Mouse (Mus musculus) right cerebral cortex, postnatal 4 days (tissue): ENCODE results near the gene Dhx33.

Experiments
- DNase-seq: peaks from one replicate; pipeline ENCODE4 v3.0.0-alpha.2; 2022

Dhx33 gene

DNA sequence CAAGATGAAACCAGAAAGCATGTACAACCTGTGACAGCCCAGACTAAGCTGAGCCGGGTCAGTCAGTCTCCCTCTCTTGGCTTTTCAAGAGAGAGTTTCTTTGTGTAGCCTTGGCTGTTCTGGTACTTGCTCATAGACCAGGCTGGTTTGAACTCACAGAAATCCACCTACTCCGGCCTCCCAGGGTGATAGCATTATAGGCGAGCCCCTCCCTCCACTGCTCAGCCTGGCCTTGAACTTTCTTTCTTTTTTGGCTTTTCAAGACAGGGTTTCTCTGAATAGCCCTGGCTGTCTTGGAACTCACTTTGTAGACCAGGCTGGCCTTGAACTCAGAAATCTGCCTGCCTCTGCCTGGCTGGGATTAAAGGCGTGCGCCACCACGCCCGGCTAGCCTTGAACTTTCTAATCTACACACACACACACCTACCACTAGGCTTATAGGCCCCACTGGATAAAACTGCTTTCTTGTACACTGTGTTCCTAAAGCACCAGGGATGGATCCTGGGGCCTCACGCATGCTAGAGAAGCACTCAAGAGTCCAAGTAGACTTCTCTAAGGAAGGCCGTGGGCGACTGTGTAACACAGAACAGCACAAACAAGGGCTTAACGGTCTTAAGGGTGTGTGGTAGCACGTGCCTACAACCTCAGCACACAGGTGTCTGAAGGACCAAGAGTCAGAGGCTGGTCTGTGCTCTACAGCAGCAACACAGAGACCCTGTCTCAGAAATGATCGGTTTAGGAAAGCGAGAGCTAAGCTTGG, 23.3 kb downstream of the Dhx33 start:
- no peak for DNase-seq

- no peak for DNase-seq
These were observed 24.0 kb downstream of the Dhx33 start for GRCm38 (mm10) chr11:70980232-70980631.

DNA sequence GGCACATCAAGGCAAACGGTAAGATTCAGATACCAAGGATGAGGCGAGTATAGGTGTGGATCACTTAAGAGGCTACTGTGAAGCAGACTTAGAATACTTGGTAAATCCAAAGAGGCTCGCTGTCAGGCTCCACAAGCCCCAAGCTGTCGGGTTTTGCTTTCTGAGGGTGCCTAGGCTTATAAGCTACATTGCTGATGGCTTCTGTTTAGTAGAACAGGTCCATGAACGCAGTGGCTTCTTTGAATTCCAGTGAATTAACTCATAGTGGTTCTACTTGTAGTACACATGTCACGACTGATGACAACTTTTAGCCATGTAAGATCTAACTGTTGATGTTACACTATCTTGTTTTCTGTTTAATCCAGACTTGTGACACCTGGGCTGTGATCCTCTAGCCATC, 26.9 kb downstream of the Dhx33 start:
- DNase-seq: no peak

GRCm38 (mm10) chr11:70975193-70975592, 29.0 kb downstream of the Dhx33 start:
- no peak for DNase-seq

DNA sequence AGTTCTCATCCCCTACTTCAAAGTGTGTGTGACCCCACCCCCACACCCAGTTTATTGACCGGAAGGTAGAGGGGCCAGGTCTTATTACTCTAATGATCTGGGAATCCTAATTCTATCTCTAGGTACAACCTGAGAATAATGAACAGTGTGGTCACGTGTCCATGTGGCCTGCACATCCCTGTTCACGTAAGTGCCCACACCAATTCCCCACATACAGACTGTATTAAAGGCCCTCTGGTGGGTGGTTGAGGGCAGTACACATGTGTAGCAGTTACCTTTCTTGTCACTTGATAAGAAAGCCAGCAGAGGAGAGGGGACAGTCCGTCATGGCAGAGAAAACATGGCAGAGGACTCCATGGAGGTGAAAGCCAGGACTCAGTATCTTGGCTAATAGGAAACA, 30.3 kb downstream of the Dhx33 start:
- no peak for DNase-seq

DNA sequence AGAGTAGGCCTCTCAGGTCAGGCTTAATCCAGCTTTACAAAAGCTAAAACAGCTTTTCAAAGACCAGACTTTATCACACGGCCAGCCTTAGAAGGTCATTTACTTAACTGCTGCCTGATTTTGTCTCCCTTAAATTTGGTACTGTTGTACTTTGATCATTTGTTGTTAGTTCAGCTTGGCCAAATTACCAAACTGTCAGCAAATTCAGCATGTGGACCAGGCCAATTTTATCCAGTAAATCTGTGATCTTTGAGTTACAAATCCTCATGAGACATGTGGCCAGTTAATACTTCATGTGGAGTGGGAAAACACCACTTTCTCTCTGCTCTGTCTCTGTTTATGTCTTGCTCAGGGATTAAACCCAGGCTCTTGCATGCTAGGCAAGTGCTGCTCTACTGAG, 31.7 kb downstream of the Dhx33 start:
- DNase-seq: no peak

- DNase-seq: no peak
These were observed 33.4 kb downstream of the Dhx33 start for GRCm38 (mm10) chr11:70970560-70971540.

DNA sequence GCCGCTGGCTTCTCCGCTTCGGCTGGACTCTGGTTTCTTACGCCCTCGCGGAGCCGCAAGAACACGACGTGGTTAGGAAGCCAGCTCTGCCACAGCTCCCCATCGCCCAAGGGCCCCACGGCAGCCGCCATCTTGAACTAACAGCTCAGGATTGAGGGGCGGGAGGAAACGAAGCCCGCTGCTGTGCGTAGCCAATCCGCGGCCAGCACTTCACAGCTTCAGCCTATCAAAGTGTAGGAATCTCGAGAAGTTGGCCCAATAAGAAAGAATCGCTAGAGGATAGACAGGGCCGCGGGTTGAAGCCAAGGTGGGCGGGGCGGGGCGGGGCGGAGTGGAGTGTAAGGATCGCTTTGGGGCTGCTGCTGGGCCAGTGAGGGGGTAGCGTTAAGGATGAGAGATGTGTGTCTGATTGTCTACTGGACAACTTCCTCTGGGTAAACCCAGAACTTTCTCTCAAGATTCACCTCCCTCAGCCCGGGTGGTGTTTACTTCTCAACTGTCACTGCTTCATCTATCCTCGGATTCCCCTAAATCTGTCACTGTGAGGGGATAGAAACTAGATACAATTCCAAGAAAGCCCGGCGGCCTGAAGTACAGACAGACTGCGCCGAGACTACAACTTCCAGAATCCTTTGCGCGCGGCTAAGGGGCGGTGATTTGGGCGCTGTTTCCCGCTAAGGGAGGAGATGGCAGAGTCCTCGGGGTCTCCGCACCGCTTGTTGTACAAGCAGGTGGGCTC, 34.2 kb downstream of the Dhx33 start, which contains the start of the genes Nup88 and Rpain:
Gene Nup88 (minus strand): TSS at position 153 of the 739 bp plus-strand sequence.
Gene Rpain (plus strand): TSS at position 393 of the 739 bp plus-strand sequence.
- peak; percentile 86 for DNase-seq

- no peak for DNase-seq
These were observed 34.9 kb downstream of the Dhx33 start for GRCm38 (mm10) chr11:70969271-70969794.

GRCm38 (mm10) chr11:70964222-70964907, 39.9 kb downstream of the Dhx33 start:
- DNase-seq: no peak

- no peak for DNase-seq
These were observed 43.3 kb downstream of the Dhx33 start for GRCm38 (mm10) chr11:70960786-70961554.

DNA sequence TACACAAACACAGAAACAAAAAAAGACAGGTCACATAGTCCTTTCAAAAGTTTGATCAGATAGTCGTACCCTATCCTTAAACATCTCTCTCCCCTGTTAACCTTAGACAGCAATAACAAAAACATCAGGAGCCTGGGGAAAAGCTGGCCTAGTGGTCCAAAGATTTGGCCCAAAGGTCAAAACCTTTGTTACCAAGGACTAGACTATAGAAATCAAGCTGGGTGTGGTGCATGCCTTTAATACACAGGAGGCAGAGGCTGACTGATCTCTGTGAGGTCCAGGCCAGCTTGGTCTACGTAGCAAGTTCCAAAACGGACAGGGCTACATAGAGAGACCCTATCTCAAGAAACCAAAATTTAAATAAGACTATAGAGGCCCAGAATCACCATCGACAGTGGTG, 49.5 kb downstream of the Dhx33 start:
- DNase-seq: no peak

DNA sequence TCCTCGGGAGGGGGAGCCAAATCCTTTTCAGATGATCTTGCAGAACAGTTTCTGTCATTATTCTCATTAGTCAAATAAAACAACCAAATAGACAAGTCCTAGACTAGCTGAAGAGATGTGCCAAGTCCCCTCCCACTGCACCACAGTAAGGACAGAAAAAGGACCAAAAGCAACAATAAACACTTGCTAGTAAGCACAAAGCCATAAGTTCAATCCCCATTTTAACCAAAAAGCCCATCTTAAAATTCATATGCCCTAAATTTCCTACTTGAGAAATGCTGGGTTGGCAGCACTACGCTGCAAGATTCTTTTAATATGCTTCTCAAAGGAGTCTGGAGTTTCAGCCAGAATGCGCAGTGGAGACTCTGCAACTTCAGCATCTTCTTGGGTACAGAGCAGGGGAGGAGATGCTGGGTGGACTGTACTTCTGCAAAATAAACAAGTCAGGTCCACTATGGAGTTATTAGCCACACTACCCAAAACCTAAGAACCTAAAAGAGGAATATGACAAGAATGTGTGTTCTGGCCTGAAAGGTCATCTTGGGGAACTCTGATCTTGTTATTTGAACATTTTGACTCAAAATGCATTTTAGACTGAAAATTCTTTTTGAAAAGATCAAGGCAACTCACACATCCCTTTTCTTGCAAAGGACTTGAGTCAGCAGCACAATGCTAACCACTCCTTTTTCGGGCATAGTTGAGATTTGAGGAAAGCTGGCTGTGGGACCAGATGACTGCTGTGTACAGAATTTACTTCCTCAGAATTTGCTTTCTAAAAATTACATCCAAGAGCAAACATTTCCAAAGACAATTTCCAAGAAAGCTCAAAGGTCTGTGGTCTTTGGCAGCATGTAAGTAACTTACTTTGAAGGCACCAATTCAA, 59.1 kb downstream of the Dhx33 start:
- DNase-seq: no peak

DNA sequence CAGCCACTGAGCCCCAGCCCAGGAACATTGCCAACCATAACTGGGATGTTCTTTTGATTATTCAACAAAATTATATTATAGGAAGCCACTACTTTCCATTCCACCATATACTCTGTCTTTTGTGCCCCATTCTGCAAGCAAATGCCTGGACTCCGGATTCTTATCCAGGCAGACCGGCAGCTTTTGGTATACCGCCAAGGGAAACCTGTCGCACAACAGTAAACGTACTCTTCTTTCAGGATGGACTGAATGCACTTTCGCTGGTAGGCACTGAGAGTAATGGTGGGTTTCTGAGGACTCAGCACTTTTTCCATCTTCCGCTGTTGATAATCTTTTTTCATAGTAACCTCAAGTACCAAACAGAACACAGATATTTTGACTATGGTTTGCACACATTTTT, 60.6 kb downstream of the Dhx33 start:
- DNase-seq: peak; percentile 8

DNA sequence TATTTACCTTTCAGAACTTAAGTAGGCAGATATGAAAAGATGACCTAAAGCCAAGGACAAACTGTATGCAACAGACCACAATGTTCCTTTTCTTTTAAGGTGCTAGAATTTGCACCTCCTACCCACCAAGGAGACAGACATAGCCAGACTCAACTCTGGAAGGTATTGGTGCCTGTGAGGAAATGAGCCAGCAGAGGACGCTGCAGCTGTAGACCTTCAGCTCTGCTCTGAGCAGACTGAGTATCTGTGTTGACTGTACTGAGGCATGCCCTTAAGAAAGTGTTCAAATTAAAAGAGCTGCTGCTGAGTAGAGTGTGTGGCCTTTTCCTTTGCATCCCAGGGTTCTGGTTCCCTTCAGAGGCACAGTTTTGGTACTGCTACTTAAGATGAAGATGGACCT, 61.6 kb downstream of the Dhx33 start:
- no peak for DNase-seq

- DNase-seq: no peak
These were observed 68.9 kb downstream of the Dhx33 start for GRCm38 (mm10) chr11:70935316-70935715.
